Mouse (Mus musculus): ENCODE data around the gene Gsg1.

- TF ChIP-seq CTCF (IDR thresholded peaks at IDR 0.05; ENCODE audit: borderline replicate concordance, extremely low read depth, insufficient read depth, insufficient read length) (no peak), POLR2A (IDR thresholded peaks at IDR 0.05; ENCODE audit: borderline replicate concordance, extremely low read depth, insufficient read depth, insufficient read length, poor library complexity, severe bottlenecking) (no peak)
Measured at GRCm38 (mm10) chr6:135204869-135205268, 49.3 kb downstream of the Gsg1 start.

Measured in brain, embryonic 14.5 days (tissue).